Mouse (Mus musculus) E14TG2a.4 (cell line): ENCODE results near the gene Vim.

Source experiments
- CTCF ChIP-seq: conservative IDR thresholded peaks from 2 replicates; pipeline ENCODE4 v1.5.1; 2014; ENCODE audit warnings: low read length
- NANOG ChIP-seq: IDR thresholded peaks from 2 replicates; pipeline ENCODE4 v1.6.1; 2014; ENCODE audit warnings: borderline replicate concordance, low read length, mixed read lengths

DNA sequence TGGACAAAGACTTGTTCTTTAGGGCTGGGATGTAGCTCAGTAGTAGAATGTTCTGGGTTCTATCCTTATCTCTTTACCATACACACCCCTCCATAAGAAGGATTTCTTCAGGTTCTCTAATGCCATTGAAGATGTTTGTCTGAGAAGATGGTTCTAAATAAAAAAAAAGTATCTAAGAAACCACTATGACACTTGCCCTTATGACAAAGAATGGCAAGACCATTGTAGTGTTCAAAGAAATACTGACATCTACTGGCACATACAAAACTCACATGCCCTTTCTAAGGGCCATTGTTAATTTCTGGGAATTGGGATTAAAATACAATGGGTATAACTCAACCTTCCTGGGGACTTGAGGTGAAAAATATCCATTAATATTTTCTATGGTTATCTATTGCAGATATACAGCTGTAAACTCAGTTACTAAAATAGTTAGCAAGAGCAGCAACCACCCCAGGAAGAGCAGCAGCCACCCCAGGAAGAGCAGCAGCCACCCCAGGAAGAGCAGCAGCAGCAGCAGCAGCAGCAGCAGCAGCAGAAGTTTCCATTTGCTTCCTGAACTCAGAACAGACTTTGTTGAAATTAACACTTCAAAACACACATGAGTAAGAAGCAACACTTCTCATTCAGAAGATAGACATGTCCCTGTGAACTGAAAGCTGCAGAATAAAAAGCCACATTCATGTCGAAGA is 23.4 kb downstream of the Vim start:
- TF ChIP-seq CTCF = peak; percentile 19
- no peak for TF ChIP-seq NANOG
